Mouse (Mus musculus): ENCODE measurements around the gene Bcar1.

The Bcar1 gene

DNA sequence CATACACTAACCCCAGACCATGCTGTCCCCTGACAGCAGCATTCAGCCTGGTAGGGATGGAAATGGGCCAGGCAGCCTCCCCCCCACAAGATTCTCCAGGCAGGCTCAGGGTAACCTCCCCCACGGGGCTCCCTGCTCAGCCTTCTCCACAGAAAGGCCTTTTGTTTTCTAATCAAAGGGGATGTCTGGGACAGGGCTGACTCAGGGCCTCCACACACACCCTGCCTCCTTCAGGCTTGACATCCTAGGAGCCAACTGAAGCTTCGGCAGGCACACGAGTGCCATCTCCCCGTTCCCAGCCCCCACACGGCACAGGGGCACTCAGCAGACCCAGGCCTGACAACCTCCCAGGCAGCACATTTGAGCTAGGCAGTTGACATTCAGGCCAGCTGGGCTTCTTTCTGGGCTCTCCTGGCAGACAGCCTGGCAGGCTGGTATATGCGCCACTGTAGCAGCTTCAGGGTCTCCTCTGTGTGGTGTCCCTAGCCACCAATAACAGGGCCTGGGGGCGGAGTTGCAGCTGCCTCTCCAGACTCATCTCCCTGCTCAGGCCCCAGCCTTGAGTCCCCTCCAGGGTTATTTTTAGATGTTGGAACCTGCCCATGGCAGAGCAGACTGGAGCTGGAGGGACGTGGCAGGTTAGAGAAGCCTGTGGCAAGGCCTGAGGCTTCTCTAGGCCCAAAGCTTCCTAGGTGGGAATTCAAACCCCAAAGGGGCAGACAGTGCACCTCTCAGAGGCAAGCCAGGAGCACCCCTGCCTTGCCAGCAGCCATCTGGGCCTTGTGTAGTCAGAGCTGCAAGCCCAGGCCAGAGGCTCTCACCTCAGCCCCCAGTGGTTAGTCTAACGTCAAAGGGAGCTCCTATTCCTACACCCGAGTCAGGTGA lies 26.8 kb downstream of the Bcar1 start:
- peak; percentile 76 to 81 for DNase-seq (ENCODE audit: low spot score in 2 of 2)

DNA sequence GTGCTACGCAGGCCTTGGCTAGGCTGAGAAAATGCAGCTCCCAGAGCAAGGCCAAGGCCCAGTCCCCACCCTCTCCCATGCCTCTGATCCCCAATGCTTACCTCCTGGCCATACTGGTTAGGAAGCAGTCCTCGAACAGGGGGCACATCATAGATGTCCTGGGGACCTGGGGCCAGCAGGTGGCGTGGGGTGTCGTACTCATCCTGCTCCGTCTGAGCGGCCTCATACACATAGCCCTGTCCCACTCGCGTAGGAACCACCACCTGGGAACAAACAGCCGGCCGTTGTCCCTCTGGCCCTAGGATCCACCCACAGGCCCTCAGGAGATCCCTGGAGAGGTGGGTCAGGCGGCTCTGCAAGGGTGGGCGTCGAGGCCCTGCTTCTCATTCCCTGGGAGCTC lies 28.1 kb downstream of the Bcar1 start:
- DNase-seq (ENCODE audit: low spot score in 2 of 2) = no peak

DNA sequence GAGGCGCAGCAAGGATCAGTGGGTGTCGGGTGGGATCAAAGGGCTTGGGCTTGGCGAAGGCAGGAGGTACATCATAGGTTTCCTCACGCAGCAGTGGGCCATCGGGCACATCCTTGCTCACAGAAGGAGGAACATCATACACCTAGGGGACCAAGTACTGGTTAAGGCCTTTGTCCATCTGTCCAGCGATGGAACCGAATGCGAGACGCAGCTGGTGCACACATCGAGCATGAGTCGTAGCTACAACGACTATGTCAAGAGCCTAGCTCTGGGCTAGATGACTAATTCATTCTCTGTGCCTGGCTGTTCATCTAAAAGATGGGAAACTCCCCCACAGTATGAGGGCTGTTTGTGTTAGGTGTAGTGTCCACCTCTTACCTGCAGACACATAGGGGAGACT lies 29.3 kb downstream of the Bcar1 start:
- DNase-seq (ENCODE audit: low spot score in 2 of 2) = no peak

DNA sequence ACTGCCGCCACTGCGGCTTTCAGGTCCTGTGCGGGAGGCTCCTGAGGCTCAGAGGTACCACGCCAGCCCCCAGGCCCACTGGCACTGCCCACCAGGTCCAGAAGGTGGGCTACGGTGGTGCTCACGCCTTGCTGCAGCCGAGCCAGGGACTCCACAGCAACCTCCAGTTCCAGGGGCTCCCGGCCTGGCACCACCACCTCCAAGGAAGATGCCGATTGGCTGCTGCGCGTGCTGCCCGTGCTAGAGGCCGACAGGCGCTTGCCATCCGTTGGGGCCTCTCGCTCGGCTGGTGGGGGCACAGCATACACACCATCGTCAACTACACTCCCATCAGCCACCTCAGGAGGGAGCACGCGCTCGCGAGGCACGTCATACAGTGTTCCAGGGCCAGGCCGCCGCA lies 29.8 kb downstream of the Bcar1 start:
- DNase-seq (ENCODE audit: low spot score in 2 of 2) = no peak

DNA sequence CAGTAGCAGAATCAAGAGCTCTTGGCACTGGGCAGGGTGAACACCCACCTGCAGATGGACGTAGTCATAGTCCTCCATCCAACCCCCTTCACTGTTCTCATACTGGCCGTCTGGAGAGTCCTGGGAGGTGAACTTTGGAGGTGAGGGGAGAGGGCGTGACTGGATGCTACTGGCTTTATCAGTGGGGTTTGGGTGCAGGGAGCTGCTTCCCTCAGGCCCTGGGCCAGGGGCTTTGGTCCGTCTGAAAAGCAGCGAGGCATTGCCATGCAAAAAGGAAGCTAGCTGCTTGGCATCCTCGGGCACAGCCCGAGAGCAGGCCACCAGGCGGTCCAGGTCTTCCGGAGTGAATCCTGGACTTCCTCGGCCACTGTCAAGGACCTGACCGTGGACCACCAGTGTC lies 30.3 kb downstream of the Bcar1 start:
- DNase-seq (ENCODE audit: low spot score in 2 of 2) = no peak

DNA sequence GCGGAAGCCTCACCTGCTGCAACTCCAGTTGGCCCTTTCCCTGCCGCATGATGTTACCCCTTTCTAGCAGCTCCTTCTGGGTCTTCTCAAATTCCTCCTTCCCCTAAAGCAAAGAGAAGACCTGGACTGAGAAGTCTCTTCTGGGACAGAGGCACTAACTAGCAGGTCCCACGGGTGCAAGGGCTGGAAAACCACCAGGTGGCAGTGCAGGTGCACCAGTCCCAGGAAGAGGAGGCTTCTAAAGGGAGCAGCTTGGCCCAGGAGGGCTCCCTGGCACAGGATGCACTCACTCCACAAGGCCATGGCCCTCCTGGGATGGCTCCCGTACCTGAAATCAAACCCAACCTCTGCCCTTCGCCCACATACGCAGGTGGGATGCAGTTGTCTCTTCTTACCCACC lies 31.0 kb downstream of the Bcar1 start:
- peak; percentile 60 to 73 for DNase-seq (ENCODE audit: low spot score in 2 of 2)

DNA sequence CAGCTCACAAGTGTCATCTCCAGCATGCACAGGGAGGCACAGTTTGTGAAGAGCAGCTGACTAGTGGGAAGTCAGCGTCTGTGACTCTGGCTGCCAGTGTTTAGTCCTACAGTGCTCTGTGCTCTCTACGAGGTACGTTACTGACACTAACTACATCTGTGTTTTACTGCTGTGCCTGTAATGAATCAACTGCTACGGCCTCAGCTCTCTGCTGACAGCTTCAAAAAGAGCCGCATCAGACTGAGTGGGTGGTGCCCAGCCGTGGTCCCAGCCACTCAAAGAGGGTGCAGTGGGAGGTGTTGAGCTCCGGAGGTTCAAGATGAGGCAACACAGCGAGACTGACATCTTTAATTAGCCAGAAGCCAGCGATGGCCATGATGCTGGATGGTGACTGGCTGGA lies 31.5 kb downstream of the Bcar1 start:
- DNase-seq (ENCODE audit: low spot score in 2 of 2) = no peak

DNA sequence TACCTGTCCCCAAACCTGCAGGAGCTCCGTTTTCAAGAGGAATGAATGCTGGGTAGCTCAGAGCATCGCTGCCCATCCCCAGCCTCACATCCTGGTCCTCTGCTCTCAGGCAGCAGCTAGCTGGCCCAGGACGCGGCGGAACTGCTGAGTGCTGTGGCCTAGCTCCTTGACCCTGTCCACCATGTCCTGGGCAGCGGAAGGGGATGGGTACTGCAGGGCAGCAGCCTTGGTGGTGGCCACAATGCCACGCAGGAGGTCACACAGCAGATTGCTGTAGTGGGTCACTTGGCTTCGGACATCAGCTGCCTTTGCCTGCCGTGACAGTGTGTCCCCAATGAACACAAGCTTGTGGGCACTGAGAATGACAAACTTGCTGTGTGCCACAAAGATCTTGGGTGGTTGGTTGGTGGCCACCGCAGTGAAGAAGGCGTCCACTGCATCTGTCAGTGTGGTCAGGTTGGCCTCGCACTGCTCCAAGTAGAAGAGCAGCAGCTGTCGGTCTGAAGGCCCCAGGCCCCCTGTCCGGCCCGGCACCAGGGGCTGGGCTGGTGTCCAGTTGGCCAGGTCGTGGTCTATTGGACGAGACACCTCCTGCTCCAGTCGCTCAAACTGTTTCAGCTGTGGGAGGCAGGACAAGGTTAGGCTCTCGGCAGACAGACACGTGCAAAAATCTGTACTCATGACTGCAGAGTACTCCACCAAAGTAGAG lies 32.7 kb downstream of the Bcar1 start:
- no peak for DNase-seq (ENCODE audit: low spot score in 2 of 2)

DNA sequence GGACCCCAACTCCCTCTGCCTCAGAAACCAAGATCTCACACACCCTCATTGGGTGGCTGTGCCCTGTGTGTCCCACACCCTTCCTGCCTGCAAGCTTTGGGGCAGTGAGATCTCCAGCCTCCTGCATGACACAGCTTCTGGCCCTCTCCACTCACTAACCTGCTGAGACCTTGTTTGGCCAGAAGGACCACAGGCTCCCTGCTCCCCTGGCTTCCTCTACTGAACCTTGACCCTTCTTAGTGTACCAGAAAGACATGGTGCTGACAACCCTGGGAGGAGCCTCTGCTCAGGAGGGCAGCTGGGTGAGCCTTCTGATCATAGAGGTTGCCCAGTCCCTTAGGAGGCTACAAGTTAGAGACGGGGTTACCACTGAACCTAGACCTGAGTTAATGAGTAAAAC lies 34.4 kb downstream of the Bcar1 start:
- no peak for DNase-seq (ENCODE audit: low spot score in 2 of 2)

DNA sequence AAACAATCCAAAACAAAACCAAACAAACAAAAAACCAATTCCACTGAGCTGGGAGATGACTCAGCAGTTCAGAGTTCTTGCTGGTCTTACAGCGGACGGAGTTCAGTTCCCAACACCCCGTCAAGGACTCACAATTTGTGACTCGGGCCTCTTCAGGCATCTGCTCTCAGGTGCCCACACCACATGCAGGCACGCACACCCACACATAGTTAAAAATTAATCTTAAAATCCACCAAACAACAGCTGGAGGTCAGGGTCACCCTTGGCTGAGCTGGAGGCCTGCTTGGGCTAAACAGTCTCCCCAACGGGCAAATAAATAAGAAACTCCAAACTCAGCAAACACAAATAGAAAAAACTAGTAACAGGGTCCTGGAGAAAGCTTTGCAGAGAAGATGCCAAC lies 35.3 kb downstream of the Bcar1 start:
- DNase-seq (ENCODE audit: low spot score in 2 of 2) = no peak

DNA sequence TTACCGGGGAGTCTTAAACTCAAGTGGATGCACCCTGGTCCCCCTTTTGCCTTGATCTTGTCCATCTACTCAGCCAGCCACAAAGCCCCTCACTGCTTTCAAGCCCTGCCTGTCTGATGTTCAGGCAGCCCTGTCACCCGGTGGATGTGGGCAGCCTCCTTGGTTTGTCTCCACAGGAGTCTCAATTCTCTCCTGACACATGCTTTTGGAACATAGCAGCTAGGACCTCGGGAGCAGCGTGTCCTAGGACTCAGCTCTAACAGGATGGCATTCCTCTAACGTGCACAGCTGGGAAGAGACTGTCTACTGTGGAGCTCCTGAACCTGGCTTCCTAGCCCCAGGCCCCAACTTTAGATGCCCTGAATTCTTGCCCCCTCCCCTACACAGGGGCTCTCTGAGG lies 37.9 kb downstream of the Bcar1 start:
- no peak for DNase-seq (ENCODE audit: low spot score in 2 of 2)

DNA sequence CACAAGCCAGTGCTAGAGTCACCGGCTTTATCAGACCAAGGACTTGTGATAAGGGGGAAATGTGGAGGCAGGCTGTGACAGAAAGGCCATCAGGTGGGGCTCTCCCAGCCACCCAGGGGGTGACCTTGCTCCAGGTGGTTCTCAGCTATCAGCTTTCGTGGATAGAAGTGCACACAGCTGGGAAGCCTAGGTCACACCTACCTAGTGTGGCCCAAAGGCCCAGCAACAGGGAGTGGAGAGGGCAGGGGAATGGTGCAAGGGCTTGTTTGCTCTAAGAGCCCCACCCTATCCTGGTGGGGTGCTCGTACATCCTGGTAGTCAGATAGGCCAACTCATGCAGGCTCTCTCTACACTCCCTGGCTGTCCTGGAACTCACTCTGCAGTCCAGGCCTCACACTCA lies 38.4 kb downstream of the Bcar1 start:
- DNase-seq (ENCODE audit: low spot score in 2 of 2) = no peak

DNA sequence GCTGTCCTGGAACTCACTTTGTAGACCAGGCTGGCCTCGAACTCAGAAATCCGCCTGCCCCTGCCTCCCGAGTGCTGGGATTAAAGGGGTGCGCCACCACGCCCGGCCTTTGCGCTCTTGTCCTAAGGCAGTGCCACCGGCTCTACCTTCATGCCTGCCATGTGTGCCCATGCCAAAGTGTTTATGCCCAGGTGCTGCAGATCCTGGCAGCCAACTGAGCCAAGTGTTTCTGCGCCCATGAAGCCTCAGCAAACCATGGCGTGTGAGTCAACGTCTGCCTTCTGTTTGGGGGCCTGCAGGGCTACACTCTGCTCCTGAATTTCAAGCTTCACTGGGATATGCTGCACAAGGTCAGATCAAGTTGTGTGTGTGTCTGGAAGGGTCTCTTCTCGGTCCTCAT lies 39.0 kb downstream of the Bcar1 start:
- no peak for DNase-seq (ENCODE audit: low spot score in 2 of 2)

DNA sequence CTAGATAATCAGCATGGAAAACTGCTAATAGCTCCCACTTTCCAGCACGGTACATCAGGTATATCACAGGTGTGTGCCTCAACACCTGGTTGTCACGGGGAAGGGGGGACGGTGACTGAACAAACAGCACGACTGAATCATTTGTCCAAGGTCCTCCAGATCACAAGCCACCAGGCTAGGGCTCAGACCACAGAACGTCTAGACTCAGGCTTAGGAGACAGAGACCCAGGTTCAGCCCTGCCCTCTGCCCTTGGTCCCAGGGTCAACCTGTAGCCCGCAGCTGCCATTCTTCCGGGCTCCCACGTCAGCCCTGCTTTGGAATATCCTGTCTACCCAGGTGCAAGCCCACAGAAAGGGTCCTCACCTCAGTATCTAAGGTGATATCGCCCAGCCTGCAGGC lies 42.2 kb downstream of the Bcar1 start:
- DNase-seq (ENCODE audit: low spot score in 2 of 2) = no peak

DNA sequence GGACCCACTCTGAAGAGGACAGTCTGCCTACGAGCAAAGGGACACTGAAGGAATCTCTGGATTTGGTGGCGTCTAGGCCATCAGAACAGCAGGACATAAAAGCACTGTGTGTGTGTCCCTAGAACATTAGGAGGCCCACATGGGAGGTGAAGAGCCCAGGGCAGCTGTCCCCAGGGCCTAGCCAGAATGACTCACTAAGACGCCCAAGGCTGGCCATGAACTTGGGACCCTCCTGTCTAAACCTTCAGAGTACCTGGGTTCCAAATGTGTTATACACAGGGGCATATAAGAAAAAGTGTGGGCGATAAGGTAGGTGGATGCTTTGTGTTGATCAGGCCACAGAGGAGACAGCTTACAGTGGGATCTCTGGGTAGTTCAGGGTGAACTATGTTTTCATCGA lies 42.9 kb downstream of the Bcar1 start:
- no peak for DNase-seq (ENCODE audit: low spot score in 2 of 2)

DNA sequence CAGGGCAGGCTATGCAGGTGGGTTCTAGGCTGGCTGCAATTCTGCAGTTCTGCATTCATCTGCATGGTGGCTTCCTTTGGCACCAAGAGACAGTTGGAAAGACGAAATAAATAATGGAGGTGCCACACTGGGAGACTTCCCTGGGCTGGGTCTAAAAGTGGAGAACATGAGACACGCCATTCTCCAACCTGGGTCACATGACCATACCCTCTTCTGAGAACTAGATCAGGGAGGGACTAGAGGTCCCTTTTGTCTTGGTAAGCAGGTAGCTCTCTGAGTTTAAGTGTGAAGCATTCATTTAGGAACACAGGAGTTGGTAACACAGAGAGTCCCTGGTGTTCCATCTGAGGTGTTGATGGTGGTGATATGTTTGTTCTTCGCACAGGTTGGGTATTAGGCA lies 43.4 kb downstream of the Bcar1 start:
- DNase-seq (ENCODE audit: low spot score in 2 of 2) = no peak

DNA sequence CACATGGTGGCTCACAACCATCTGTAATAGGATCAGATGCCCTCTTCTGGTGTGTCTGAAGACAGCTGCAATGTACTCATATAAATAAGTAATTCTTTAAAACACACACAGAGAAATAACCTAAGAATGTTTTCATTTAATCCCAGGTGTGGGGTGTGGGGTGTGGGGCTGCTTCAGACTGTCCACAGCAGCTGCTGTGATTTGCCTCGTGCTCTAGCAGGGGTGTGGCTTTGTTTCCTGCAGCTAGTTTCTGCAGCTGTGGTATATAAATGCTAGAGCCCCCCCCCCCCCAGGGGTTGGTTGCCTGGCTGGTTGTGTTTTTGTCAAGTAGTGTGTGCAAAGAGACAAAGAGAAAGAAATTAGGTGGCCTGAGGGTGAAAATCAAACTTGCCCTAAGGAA lies 44.6 kb downstream of the Bcar1 start:
- no peak for DNase-seq (ENCODE audit: low spot score in 2 of 2)

DNA sequence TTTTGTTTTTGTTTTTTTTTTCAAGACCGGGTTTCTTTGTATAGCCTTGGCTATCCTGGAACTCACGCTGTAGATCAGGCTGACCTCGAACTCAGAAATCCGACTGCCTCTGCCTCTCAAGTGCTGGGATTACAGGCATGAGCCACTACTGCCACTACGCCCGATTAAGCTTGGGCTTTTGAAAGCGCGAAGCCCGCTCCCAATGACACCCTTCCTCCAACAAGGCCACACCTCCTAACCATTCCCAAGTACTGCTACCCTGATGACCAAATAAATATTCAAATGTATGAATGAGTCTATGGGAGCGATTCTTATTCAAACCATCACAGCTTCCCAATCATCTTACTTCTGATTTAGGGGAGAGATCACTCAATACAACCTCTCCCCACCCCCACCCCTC lies 46.0 kb downstream of the Bcar1 start:
- DNase-seq (ENCODE audit: low spot score in 2 of 2) = no peak

DNA sequence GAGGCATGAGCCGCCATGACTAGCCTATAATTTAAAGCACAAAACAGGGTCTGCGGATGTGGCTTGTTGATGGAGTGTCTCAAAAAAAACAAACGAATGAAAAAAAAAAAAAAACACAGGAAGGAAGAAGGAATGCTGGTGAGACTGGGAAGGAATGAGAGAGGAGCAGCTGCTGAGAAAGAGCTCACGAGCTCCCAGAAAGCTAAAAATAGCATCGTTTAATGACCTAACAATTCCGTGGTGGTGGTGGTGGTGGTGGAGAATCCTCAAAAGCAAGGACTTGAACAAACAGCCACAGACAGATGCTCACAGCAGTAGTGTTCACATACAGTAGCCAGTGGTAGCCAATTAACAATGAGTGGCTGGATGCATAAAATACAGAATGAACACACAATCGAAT lies 48.2 kb downstream of the Bcar1 start:
- no peak for DNase-seq (ENCODE audit: low spot score in 2 of 2)

DNA sequence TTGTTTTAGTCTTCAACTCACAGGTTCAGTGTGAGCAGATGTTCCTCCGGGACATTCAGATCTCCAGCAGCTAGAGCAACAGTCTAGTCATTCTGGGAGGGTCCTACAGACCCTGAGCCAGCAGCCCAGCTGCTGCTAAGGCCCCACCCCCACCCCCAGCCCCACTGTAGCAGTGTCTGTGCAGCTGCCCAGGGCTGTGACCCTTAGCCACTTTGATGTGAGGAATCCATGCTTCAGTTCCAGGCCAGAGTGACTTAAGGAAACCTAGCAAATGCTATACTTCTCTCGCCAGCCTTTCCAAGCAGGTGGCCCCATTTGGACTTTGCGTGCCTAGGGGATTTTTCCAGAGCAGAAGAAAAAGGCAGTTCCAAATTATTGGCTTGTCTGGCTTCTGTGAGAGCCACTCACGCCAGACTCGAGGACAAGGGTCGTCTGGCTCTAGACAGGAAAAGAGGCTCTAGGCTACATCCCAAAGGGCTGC lies 50.3 kb downstream of the Bcar1 start:
- DNase-seq (ENCODE audit: low spot score in 2 of 2) = no peak

DNA sequence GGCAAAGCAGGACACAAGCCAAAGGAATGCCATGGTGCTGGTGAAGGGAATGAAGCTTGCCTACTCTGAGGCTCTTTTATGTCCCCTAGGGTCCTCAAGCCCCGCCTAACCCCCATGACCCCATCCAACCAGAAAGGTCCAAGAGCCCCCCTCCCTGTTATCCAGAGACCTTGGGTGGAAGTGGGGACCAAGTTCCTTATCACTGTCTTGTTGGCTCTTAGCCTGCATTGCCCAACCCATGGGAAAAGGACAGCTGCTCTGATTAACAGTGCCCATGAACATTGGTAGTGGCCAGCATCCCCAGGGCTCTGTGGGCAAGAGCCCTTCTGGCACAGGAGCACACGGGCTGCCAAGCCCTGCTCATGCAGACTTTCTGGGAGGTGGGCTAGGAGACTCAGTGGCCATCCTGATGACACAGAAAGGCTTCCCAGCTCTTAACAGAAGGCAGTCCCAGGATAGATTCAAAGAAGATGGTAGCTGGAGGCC lies 52.6 kb downstream of the Bcar1 start, which contains the start of gene Ctrb1:
TSS of gene Ctrb1 (minus strand) at position 51 of the 486 bp plus-strand sequence.
- DNase-seq (ENCODE audit: low spot score in 2 of 2) = no peak

DNA sequence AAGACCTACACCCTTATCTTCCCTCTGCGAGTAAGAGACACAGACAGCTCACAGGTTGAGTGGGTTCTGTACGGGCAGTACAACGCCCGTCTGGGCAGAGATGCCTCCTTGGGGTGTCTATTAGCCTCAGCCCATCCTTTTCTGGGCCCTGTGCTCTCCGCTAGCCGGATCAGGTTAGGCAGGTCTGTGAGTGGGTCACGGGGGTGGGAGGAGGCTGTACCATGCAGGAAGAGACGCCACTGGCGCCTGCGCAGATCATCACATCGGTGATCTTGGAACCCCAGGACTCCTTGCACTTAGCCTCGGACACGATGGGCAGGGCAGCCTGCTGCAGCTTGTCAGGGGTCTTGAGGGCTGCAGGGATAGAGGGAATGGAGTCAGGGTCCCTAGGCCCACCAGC lies 56.7 kb downstream of the Bcar1 start:
- no peak for DNase-seq (ENCODE audit: low spot score in 2 of 2)

DNA sequence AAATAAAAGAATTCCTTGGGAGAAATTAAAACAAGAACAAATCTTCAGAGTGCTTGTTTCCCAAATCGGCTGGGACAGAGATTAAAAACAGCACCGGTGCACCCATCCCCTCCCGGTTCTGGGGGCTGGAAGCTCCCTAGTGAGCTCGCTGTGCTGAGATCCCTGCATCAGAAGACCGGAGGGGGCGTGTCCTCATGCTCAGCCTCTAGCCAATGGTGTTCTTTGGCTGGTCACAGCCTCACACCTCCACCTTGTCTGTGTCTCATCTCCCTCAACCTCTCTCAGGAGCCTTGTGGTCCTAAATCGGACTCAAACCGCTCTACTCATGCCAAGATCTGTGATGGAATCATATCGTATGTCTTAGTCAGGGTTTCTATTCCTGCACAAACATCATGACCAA lies 61.1 kb downstream of the Bcar1 start:
- no peak for DNase-seq (ENCODE audit: low spot score in 2 of 2)

Data from urinary bladder, postnatal 4 days (tissue).